Mouse (Mus musculus) embryonic facial prominence, embryonic 10.5 days (tissue): Measurements from ENCODE around the gene Olfr224. TPM values are rescaled to one million over a fixed set of nuclear protein-coding genes. Genes with fewer than 3 reads are reported as not detected.
"Not testable (repeated sequence)": the region's sequence is repeated elsewhere in the genome, so short reads cannot be mapped to it uniquely, and the experiment has no call there.

Experiments used
- DNase-seq: peaks from one replicate; pipeline ENCODE4 v3.0.0-alpha.2; 2017; ENCODE audit warnings: low spot score
- H3K27ac ChIP-seq: fragments of 300-500 bp; sonication (generic); replicated peaks from 2 replicates; pipeline ENCODE4 v1.5.1; 2016; ENCODE audit warnings: mild to moderate bottlenecking
- H3K27me3 ChIP-seq: fragments of 300-500 bp; sonication (generic); replicated peaks from 2 replicates; pipeline ENCODE4 v1.6.1; 2016; ENCODE audit warnings: low read depth, mild to moderate bottlenecking; ENCODE audit not compliant: poor library complexity, severe bottlenecking
- H3K36me3 ChIP-seq: fragments of 300-500 bp; sonication (generic); replicated peaks from 2 replicates; pipeline ENCODE4 v1.6.1; 2016; ENCODE audit warnings: mild to moderate bottlenecking, moderate library complexity
- H3K4me1 ChIP-seq: fragments of 300-500 bp; sonication (generic); 2 replicates; pipeline ENCODE4 v1.6.1; 2016
- H3K4me3 ChIP-seq: fragments of 300-500 bp; sonication (generic); 2 replicates; pipeline ENCODE4 v1.5.1; 2016; ENCODE audit warnings: mild to moderate bottlenecking, moderate library complexity
- H3K9me3 ChIP-seq: fragments of 300-500 bp; sonication (generic); 2 replicates; pipeline ENCODE4 v1.6.1; 2016; ENCODE audit warnings: mild to moderate bottlenecking
- WGBS: fragments of 180-500 bp; shearing (Covaris S2); methylation state at CpG from one replicate; pipeline ENCODE4 v1.1.7; 2016; 5-methylcytosine and 5-hydroxymethylcytosine counted together
- polyA plus RNA-seq: library from polyadenylated mRNA; unstranded; fragments of >200 nt; fragmentation: Nextera tagmentation; extraction: Ambion mirVana; gene quantifications from 2 replicates; pipeline ENCODE4 v1.2.1, GENCODE M21; 2016

Olfr224 gene
- polyA plus RNA-seq, 1 experiment from 2014 or later, result not detected

DNA sequence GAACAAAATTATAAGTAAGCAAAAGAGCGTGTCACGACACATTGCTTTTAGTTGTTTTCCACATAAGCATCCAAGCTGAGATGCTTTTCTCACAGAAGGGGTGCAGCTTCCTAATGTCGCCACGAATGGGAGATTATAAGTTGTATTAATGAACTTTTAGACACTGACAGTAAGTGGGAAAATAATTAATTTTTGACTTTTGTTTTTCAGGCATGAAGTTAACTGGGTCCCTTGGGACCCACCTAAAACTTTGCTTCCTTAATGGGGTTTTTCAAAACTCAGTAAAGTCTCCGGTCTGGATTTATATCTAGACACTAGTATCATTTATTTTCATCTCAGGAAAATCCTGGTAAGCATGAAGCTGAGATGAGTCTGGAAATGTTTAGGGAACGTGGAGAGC lies 24.5 kb upstream of the Olfr224 start, which contains the start of gene Olfr324:
Gene Olfr324, plus strand, starts transcription at position 301 of the 400 bp plus-strand sequence.
- Histone ChIP-seq H3K27me3 (no peaks in the 10 kb centered on the region), H3K4me3 (no peak within 1 kb of the TSS), H3K27ac (no peak within 1 kb of the TSS), H3K36me3 (no peaks in the 10 kb centered on the region), H3K9me3 (no peaks in the 10 kb centered on the region), H3K4me1 (no peaks in the 10 kb centered on the region)
- no peak for DNase-seq
- WGBS, result 84% methylated on average over 6 of the region's 6 CpGs

- H3K9me3 ChIP-seq, result no peaks in the 10 kb centered on the region
- H3K27me3 ChIP-seq, result no peaks in the 10 kb centered on the region
- H3K4me1 ChIP-seq, result no peaks in the 10 kb centered on the region
- no peak overlapping the region for H3K4me3 ChIP-seq
- H3K27ac ChIP-seq, result no peak overlapping the region
- 67% methylated on average over 3 of the region's 3 CpGs for WGBS
- DNase-seq, result no peak
- H3K36me3 ChIP-seq, result no peaks in the 10 kb centered on the region
Measured at GRCm38 (mm10) chr11:58588620-58589250, 18.4 kb upstream of the Olfr224 start.

DNA sequence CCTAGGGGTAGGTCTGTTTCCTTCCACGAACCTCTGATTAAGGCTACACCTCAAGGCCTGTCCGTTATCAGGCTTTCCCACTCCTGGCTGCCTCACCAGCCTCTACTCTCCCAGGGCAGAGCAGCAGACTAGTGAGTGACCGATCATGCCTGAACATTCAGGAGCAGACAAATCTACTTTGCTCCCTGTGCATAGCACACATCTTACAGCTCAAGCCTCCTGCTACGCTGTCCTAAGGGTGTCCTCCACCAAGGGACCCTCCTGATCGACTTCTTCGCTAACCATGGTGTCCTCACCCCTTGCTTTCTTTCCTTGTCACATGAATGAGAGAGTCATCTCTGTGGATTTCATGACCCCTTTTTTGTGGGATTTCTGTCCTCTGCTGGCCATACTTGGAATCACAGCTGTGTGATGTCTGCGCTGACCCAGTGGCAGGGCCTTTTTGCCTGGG lies 17.6 kb upstream of the Olfr224 start:
- 68% methylated on average over 7 of the region's 7 CpGs for WGBS

GRCm38 (mm10) chr11:58578636-58579035 lies 8.3 kb upstream of the Olfr224 start:
- whole genome bisulfite sequencing, result 85% methylated on average over 8 of the region's 8 CpGs
- Histone ChIP-seq H3K4me3 (no peak overlapping the region), H3K27me3 (no peaks in the 10 kb centered on the region), H3K9me3 (no peaks in the 10 kb centered on the region), H3K4me1 (no peaks in the 10 kb centered on the region), H3K36me3 (no peaks in the 10 kb centered on the region), H3K27ac (no peak overlapping the region)
- DNase-seq, result no peak

More for the DNA sequence above, 17.6 kb upstream of the Olfr224 start:
- H3K4me3 ChIP-seq, result no peak overlapping the region
- no peaks in the 10 kb centered on the region for H3K36me3 ChIP-seq
- no peaks in the 10 kb centered on the region for H3K9me3 ChIP-seq
- no peaks in the 10 kb centered on the region for H3K27me3 ChIP-seq
- H3K4me1 ChIP-seq, result no peaks in the 10 kb centered on the region
- DNase-seq, result peak; percentile 34
- 0 out of 2 replicates have a peak overlapping the region, but pooled peaks have one; percentile 19 for H3K27ac ChIP-seq

DNA sequence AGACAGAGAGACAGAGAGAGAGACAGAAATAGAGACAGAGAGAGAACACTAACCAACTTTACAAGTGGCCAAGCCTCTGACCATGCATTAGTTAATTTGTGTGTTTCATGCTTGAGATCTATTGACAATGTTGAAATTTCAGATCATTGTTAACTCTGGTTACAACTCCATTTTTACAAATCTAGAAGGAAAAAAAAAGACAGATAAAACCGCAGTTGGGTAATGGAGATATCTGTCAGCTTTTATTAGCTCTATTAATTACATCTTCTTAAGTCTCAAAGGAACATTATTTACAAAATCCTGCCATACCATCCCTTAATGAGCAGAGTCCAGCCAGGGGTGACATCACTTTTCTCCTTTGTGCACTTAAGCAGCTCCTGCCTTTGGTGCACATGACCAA lies 7.1 kb upstream of the Olfr224 start, which contains the start of gene Olfr325:
Gene Olfr325, plus strand, starts transcription at position 301 of the 400 bp plus-strand sequence.
- H3K27ac ChIP-seq, result no peak within 1 kb of the TSS
- no peaks in the 10 kb centered on the region for H3K36me3 ChIP-seq
- H3K4me3 ChIP-seq, result no peak within 1 kb of the TSS
- DNase-seq, result no peak
- WGBS, result 77% methylated on average over 1 of the region's 1 CpGs
- no peaks in the 10 kb centered on the region for H3K27me3 ChIP-seq
- no peaks in the 10 kb centered on the region for H3K9me3 ChIP-seq
- no peaks in the 10 kb centered on the region for H3K4me1 ChIP-seq

DNA sequence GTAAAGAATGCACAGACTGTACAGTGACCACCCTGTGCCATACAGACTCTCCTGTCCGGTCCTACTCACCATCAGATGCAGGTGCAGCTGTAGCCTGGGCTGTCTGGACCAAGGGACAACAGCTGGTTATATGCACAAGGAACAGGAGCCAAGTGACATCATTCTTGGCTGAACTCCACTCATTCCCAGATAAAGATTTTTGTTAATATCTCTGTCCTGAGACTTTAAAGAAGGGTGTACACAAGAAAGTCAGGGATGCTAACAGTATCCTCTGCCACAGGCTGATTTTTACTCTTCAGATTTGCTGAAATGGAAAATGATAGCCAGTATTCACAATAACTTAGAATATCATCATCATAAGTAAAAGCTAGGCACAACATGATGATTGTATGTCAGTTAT lies 14.8 kb downstream of the Olfr224 start, which contains the start of gene Olfr328:
Gene Olfr328, minus strand, starts transcription at position 101 of the 400 bp plus-strand sequence.
- Histone ChIP-seq H3K9me3 (no peaks in the 10 kb centered on the region), H3K4me1 (no peaks in the 10 kb centered on the region), H3K36me3 (no peaks in the 10 kb centered on the region), H3K27ac (no peak within 1 kb of the TSS), H3K27me3 (no peaks in the 10 kb centered on the region), H3K4me3 (no peak within 1 kb of the TSS)
- no peak for DNase-seq
- WGBS, result 93% methylated on average over 1 of the region's 1 CpGs

- no peaks in the 10 kb centered on the region for H3K27me3 ChIP-seq
- H3K36me3 ChIP-seq, result no peaks in the 10 kb centered on the region
- no peaks in the 10 kb centered on the region for H3K4me1 ChIP-seq
- H3K4me3 ChIP-seq, result no peak within 1 kb of the TSS
- WGBS, result 84% methylated on average over 5 of the region's 5 CpGs
- H3K27ac ChIP-seq, result no peak within 1 kb of the TSS
- no peak for DNase-seq
- H3K9me3 ChIP-seq, result no peaks in the 10 kb centered on the region
Measured at GRCm38 (mm10) chr11:58546322-58546721, 24.0 kb downstream of the Olfr224 start, which contains the start of gene Olfr329-ps. Gene Olfr329-ps, minus strand, starts transcription at chr11:58546422.

DNA sequence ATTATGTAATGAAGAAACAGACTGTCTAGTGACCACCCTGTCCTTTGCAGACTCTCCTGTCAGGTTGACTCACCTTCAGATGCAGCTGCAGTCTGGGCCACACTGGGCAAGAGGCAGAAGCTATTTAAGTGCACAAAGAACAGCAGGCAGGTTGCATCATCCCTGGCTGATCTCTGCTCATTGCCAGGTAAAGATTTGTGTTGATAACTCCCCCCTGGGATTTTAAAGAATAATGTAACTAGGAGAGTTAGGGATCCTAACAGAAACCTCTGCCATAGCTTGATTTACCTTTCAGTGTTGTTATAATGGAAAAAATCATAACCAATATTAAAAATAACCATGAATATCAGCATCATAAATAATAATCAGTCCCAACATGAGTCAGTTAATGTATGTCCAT lies 35.6 kb downstream of the Olfr224 start, which contains the start of gene Olfr330:
Gene Olfr330, minus strand, starts transcription at position 101 of the 400 bp plus-strand sequence.
- H3K36me3 ChIP-seq, H3K9me3 ChIP-seq, H3K27me3 ChIP-seq, DNase-seq, H3K27ac ChIP-seq, H3K4me3 ChIP-seq, H3K4me1 ChIP-seq: not testable (repeated sequence)

DNA sequence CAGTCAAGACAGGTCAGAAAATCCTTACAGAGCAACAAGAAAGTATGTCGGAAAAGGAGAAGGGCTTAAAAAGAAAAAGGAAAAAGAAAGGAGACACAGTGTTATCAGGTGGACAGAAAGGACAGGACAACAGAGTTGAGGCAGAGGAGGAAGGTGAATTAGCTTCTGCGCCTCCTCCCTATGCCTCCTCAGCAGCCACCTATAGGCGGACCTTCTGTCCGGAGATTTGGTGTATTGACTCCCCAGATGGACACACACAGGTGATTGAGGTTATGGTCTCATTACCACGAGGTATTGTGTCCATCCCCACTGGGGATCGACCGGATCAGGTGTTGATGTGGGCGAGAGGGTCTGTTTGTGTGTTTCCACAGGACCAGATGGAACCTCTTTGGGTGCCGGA lies 50.6 kb downstream of the Olfr224 start:
- not testable (repeated sequence) for H3K4me1 ChIP-seq, DNase-seq, H3K27me3 ChIP-seq, H3K4me3 ChIP-seq, H3K9me3 ChIP-seq, H3K27ac ChIP-seq, H3K36me3 ChIP-seq
- 92% methylated on average over 8 of the region's 9 CpGs for WGBS

DNA sequence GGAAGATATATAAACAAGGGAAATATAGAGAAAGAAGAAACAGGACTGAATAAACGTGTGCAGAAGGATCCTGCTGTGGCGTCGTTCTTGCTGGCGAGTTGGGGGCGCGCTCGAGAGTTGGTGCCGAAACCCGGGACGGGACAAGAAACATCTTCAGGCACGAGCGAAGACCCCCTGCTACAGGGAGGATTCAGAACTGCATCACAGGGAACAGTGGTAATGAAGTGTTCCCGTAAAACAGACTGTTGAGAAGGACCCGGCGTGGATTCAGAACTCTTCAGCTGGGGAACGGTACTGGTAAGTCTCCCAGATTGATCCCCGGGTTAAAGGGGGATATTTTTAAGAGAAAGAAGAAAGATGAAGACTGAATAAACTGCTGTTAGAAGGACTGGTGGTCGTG lies 51.4 kb downstream of the Olfr224 start:
- DNase-seq, H3K4me3 ChIP-seq, H3K27ac ChIP-seq, H3K9me3 ChIP-seq, H3K36me3 ChIP-seq, H3K4me1 ChIP-seq, H3K27me3 ChIP-seq: not testable (repeated sequence)
- 93% methylated on average over 18 of the region's 18 CpGs for WGBS

Other genes starting within 250 kb of the Olfr224 start
- gene Zfp672, start 240.2 kb downstream of the Olfr224 start, polyA plus RNA-seq, result 24.7 and 27.1 TPM in 2 replicates
- gene Sh3bp5l, start 239.8 kb downstream of the Olfr224 start, polyA plus RNA-seq, result 40.7 and 44.3 TPM in 2 replicates
- gene Lypd8, start 191.5 kb downstream of the Olfr224 start, polyA plus RNA-seq, result not detected in 2 replicates
- gene 1810065E05Rik, start 149.4 kb downstream of the Olfr224 start, polyA plus RNA-seq, result not detected in 2 replicates
- gene Gm12253, start 138.0 kb downstream of the Olfr224 start, polyA plus RNA-seq, result not detected in 2 replicates
- gene Lypd9, start 117.6 kb downstream of the Olfr224 start, polyA plus RNA-seq, result not detected in 2 replicates
- 0.10 TPM in 1 of 2 replicates, not detected in the other for gene Olfr30, start 108.3 kb downstream of the Olfr224 start, polyA plus RNA-seq
- not detected in 2 replicates for gene Olfr332, start 78.0 kb downstream of the Olfr224 start, polyA plus RNA-seq
- gene Olfr331, start 68.0 kb downstream of the Olfr224 start, polyA plus RNA-seq, result not detected in 2 replicates
- gene Olfr330, start 35.7 kb downstream of the Olfr224 start, polyA plus RNA-seq, result not detected in 2 replicates
- gene Olfr329-ps, start 24.1 kb downstream of the Olfr224 start, polyA plus RNA-seq, result not detected in 2 replicates
- 0.05 TPM in 2 replicates for gene Olfr328, start 14.9 kb downstream of the Olfr224 start, polyA plus RNA-seq
- not detected in 2 replicates for gene Olfr325, start 7.2 kb upstream of the Olfr224 start, polyA plus RNA-seq
- not detected in 2 replicates for gene Olfr324, start 24.6 kb upstream of the Olfr224 start, polyA plus RNA-seq
- not detected in 2 replicates for gene 2210407C18Rik, start 45.5 kb upstream of the Olfr224 start, polyA plus RNA-seq
- not detected in 2 replicates for gene Olfr323, start 59.9 kb upstream of the Olfr224 start, polyA plus RNA-seq
- 0.54 and 0.62 TPM in 2 replicates for gene Trim58, start 69.9 kb upstream of the Olfr224 start, polyA plus RNA-seq
- 0.05 TPM in 1 of 2 replicates, not detected in the other for gene Olfr322, start 88.2 kb upstream of the Olfr224 start, polyA plus RNA-seq
- gene Olfr320, start 110.5 kb upstream of the Olfr224 start, polyA plus RNA-seq, result not detected in 2 replicates
- not detected in 2 replicates for gene Olfr319, start 128.6 kb upstream of the Olfr224 start, polyA plus RNA-seq
- not detected in 2 replicates for gene Olfr318, start 153.5 kb upstream of the Olfr224 start, polyA plus RNA-seq
- gene Olfr317, start 168.7 kb upstream of the Olfr224 start, polyA plus RNA-seq, result not detected in 2 replicates
- gene Olfr316, start 182.2 kb upstream of the Olfr224 start, polyA plus RNA-seq, result not detected in 2 replicates
- gene Olfr315, start 202.6 kb upstream of the Olfr224 start, polyA plus RNA-seq, result not detected in 2 replicates
- not detected in 2 replicates for gene Olfr314, start 212.4 kb upstream of the Olfr224 start, polyA plus RNA-seq
- 1.4 and 1.6 TPM in 2 replicates for gene Fam183b, start 231.4 kb upstream of the Olfr224 start, polyA plus RNA-seq
- gene Olfr313, start 244.4 kb upstream of the Olfr224 start, polyA plus RNA-seq, result not detected in 2 replicates